Mouse (Mus musculus): Measurements from ENCODE around the gene Abtb2.

- TF ChIP-seq CTCF (IDR thresholded peaks at IDR 0.05; ENCODE audit: low read depth) (no peak), EP300 (IDR thresholded peaks at IDR 0.05; ENCODE audit: low read depth) (no peak)
Observed at GRCm38 (mm10) chr2:103672573-103673119, 106.5 kb downstream of the Abtb2 start.
